Mouse (Mus musculus): ENCODE measurements at regions not wholly inside any gene's neighbourhood (a gene's known extent, or its start where the extent isn't known, plus 50 kb on each side); places are given as distances from the start of the nearest gene placed in this dataset.

DNA sequence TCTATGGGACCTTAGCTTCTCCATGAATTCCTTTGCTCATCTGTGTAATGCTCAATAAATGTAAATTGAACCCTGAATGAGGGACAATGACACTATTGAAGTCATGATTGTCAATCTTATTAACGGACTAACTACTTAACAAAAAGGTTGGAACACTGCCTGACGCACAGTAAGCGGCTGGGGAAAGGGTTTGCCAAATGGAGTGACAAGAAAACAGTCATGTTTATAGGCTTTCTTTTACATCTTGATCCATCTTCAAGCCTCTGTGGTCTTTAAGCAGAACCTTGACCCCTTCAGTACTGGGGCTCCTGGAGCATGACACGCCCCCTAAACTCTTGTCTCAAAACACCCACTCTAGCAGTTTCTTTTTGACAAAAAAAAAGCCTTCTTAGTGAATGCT, 1326.6 kb upstream of the A1bg start:
- H3K9ac ChIP-seq (ENCODE audit: low read depth, low read length) = no peak overlapping the region
- 92% methylated on average over 4 of the region's 4 CpGs for WGBS
- ATAC-seq (ENCODE audit: low read depth) (no peak), DNase-seq (ENCODE audit: low spot score) (no peak)
- H3K27ac ChIP-seq (replicated peaks; ENCODE audit: low read depth, low read length) = no peak overlapping the region
- H3K27me3 ChIP-seq (replicated peaks; ENCODE audit: control insufficient read depth, insufficient read depth, low read length) = no peaks in the 10 kb centered on the region
- no peaks in the 10 kb centered on the region for H3K36me3 ChIP-seq (ENCODE audit: control insufficient read depth, insufficient read depth, low read length)
- H3K4me3 ChIP-seq (ENCODE audit: low read depth, low read length) = no peak overlapping the region
- no peaks in the 10 kb centered on the region for H3K9me3 ChIP-seq (ENCODE audit: control insufficient read depth, low read length)
- H3K4me1 ChIP-seq (ENCODE audit: control insufficient read depth, insufficient read depth, low read length) = no peaks in the 10 kb centered on the region
- no peak overlapping the region for H3K4me2 ChIP-seq (ENCODE audit: low read depth, low read length)

GRCm38 (mm10) chr15:62246561-62247079, 1323.8 kb upstream of the A1bg start:
- Histone ChIP-seq H3K4me3 (ENCODE audit: low read depth, low read length) (no peak overlapping the region), H3K27me3 (replicated peaks; ENCODE audit: control insufficient read depth, insufficient read depth, low read length) (no peaks in the 10 kb centered on the region), H3K36me3 (ENCODE audit: control insufficient read depth, insufficient read depth, low read length) (no peaks in the 10 kb centered on the region), H3K9me3 (ENCODE audit: control insufficient read depth, low read length) (no peaks in the 10 kb centered on the region), H3K4me1 (ENCODE audit: control insufficient read depth, insufficient read depth, low read length) (no peaks in the 10 kb centered on the region), H3K9ac (ENCODE audit: low read depth, low read length) (no peak overlapping the region), H3K4me2 (ENCODE audit: low read depth, low read length) (no peak overlapping the region), H3K27ac (replicated peaks; ENCODE audit: low read depth, low read length) (no peak overlapping the region)
- no peak for ATAC-seq (ENCODE audit: low read depth)
- 76% methylated on average over 4 of the region's 4 CpGs for WGBS
- DNase-seq (ENCODE audit: low spot score) = no peak

DNA sequence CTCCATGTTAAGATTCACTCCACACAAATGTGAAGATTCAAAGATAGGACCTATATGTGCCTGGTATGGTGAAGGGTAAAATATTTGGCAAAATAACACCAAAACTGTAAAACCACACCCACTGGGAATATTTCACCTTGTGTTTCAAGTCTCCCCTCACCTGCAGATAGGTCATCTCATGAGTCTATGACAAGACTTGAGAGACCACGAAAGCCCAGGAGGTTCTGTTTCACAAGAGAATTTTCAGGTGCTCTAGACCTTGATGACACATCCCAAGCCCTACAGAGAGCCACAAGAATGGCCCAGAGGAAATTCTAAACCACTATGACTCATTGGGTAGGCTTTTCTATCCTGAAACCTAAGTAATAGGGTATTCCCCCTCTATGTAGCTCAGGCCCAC, 1322.4 kb upstream of the A1bg start:
- Histone ChIP-seq H3K9ac (ENCODE audit: low read depth, low read length) (no peak overlapping the region), H3K9me3 (ENCODE audit: control insufficient read depth, low read length) (no peaks in the 10 kb centered on the region), H3K4me3 (ENCODE audit: low read depth, low read length) (no peak overlapping the region), H3K27ac (replicated peaks; ENCODE audit: low read depth, low read length) (no peak overlapping the region), H3K4me1 (ENCODE audit: control insufficient read depth, insufficient read depth, low read length) (no peaks in the 10 kb centered on the region), H3K4me2 (ENCODE audit: low read depth, low read length) (no peak overlapping the region), H3K36me3 (ENCODE audit: control insufficient read depth, insufficient read depth, low read length) (no peaks in the 10 kb centered on the region), H3K27me3 (replicated peaks; ENCODE audit: control insufficient read depth, insufficient read depth, low read length) (no peaks in the 10 kb centered on the region)
- no peak for DNase-seq (ENCODE audit: low spot score)
- WGBS = 100% methylated on average over 1 of the region's 1 CpGs
- ATAC-seq (ENCODE audit: low read depth) = no peak

DNA sequence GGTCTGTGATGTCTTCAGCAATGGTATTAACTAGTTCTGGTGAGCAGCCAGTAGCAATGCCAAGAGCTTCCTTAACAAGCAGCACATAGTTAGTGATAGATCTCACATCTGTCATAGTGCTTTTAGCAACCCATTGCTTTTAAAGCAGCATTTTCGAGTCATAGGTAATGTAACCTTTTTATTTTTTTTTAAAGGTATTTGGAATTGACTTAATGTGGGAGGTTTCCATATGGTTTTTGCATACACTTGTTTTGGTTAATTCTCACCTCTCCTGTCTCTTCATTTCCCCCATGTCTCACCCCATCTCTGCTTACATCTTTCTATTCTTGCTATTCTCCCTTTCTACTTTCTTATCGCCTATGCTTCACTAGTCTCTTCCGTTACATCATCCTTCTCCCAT, 1322.0 kb upstream of the A1bg start:
- no peaks in the 10 kb centered on the region for H3K4me1 ChIP-seq (ENCODE audit: control insufficient read depth, insufficient read depth, low read length)
- H3K9ac ChIP-seq (ENCODE audit: low read depth, low read length) = no peak overlapping the region
- H3K27ac ChIP-seq (replicated peaks; ENCODE audit: low read depth, low read length) = no peak overlapping the region
- ATAC-seq (ENCODE audit: low read depth) (no peak), DNase-seq (ENCODE audit: low spot score) (no peak)
- 97% methylated on average over 3 of the region's 3 CpGs for WGBS
- no peak overlapping the region for H3K4me2 ChIP-seq (ENCODE audit: low read depth, low read length)
- no peak overlapping the region for H3K4me3 ChIP-seq (ENCODE audit: low read depth, low read length)
- no peaks in the 10 kb centered on the region for H3K36me3 ChIP-seq (ENCODE audit: control insufficient read depth, insufficient read depth, low read length)
- H3K9me3 ChIP-seq (ENCODE audit: control insufficient read depth, low read length) = no peaks in the 10 kb centered on the region
- H3K27me3 ChIP-seq (replicated peaks; ENCODE audit: control insufficient read depth, insufficient read depth, low read length) = no peaks in the 10 kb centered on the region

GRCm38 (mm10) chr15:62240031-62240430, 1317.2 kb upstream of the A1bg start:
- WGBS = 94% methylated on average over 3 of the region's 3 CpGs
- H3K36me3 ChIP-seq (ENCODE audit: control insufficient read depth, insufficient read depth, low read length) = no peaks in the 10 kb centered on the region
- H3K4me1 ChIP-seq (ENCODE audit: control insufficient read depth, insufficient read depth, low read length) = no peaks in the 10 kb centered on the region
- no peak overlapping the region for H3K4me2 ChIP-seq (ENCODE audit: low read depth, low read length)
- no peaks in the 10 kb centered on the region for H3K9me3 ChIP-seq (ENCODE audit: control insufficient read depth, low read length)
- DNase-seq (ENCODE audit: low spot score) (no peak), ATAC-seq (ENCODE audit: low read depth) (no peak)
- no peak overlapping the region for H3K9ac ChIP-seq (ENCODE audit: low read depth, low read length)
- no peak overlapping the region for H3K4me3 ChIP-seq (ENCODE audit: low read depth, low read length)
- H3K27ac ChIP-seq (replicated peaks; ENCODE audit: low read depth, low read length) = no peak overlapping the region
- no peaks in the 10 kb centered on the region for H3K27me3 ChIP-seq (replicated peaks; ENCODE audit: control insufficient read depth, insufficient read depth, low read length)

- 78% methylated on average over 5 of the region's 5 CpGs for WGBS
- H3K4me3 ChIP-seq (ENCODE audit: low read depth, low read length) = no peak overlapping the region
- H3K4me1 ChIP-seq (ENCODE audit: control insufficient read depth, insufficient read depth, low read length) = no peaks in the 10 kb centered on the region
- no peak overlapping the region for H3K27ac ChIP-seq (replicated peaks; ENCODE audit: low read depth, low read length)
- H3K4me2 ChIP-seq (ENCODE audit: low read depth, low read length) = no peak overlapping the region
- H3K36me3 ChIP-seq (ENCODE audit: control insufficient read depth, insufficient read depth, low read length) = no peaks in the 10 kb centered on the region
- H3K9ac ChIP-seq (ENCODE audit: low read depth, low read length) = no peak overlapping the region
- no peaks in the 10 kb centered on the region for H3K27me3 ChIP-seq (replicated peaks; ENCODE audit: control insufficient read depth, insufficient read depth, low read length)
- ATAC-seq (ENCODE audit: low read depth) (no peak), DNase-seq (ENCODE audit: low spot score) (no peak)
- no peaks in the 10 kb centered on the region for H3K9me3 ChIP-seq (ENCODE audit: control insufficient read depth, low read length)
Observed at GRCm38 (mm10) chr15:62238503-62239045, 1315.8 kb upstream of the A1bg start.

DNA sequence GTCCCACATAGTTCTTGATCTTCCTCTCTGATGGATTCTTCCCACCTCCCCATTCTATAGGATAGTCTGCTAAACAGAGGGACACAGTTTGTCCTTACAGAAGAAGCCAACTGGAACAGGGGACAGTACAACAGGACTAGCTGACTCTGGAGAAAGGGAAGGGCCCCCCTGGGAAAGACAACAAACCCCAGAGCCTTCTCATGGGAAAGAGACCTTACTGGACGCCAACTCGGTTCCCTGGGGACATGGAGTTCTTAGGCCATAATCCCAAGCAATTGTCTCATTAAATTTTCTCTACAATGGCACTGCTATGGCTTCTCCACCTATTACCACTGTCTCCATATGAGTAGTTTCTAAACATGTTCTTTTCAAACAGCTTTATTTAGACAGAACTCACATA, 1313.2 kb upstream of the A1bg start:
- ATAC-seq (ENCODE audit: low read depth) (no peak), DNase-seq (ENCODE audit: low spot score) (no peak)
- no peak overlapping the region for H3K27ac ChIP-seq (replicated peaks; ENCODE audit: low read depth, low read length)
- H3K36me3 ChIP-seq (ENCODE audit: control insufficient read depth, insufficient read depth, low read length) = no peaks in the 10 kb centered on the region
- no peaks in the 10 kb centered on the region for H3K27me3 ChIP-seq (replicated peaks; ENCODE audit: control insufficient read depth, insufficient read depth, low read length)
- 75% methylated on average over 2 of the region's 2 CpGs for WGBS
- no peak overlapping the region for H3K9ac ChIP-seq (ENCODE audit: low read depth, low read length)
- no peak overlapping the region for H3K4me2 ChIP-seq (ENCODE audit: low read depth, low read length)
- no peaks in the 10 kb centered on the region for H3K4me1 ChIP-seq (ENCODE audit: control insufficient read depth, insufficient read depth, low read length)
- no peak overlapping the region for H3K4me3 ChIP-seq (ENCODE audit: low read depth, low read length)
- no peaks in the 10 kb centered on the region for H3K9me3 ChIP-seq (ENCODE audit: control insufficient read depth, low read length)

DNA sequence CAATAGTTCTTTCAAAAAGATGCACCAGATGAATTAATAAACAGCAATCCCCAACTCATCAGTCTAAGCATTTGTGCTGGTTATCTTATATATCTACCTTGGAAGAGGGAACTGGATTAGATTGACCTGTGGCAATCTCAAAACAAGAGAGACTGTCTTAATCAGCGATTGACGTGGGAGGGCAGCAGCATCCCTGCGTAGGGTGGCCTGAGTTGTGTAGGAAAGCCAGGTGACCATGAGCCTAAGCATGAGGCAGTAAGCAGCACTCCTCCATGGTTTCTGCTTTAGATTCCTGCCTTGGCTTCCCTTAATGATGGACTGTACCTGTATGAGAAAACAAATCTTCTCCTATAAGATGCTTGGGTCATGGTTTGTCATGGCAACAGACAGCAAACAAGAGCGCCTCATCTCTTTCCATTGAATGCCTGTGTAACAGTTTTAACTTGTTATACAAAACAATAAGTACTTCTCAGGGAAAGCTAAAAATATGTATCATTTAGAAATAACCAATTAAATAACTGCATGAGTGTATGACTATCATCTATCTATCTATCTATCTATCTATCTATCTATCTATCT, 1311.5 kb upstream of the A1bg start:
- Histone ChIP-seq H3K4me2 (ENCODE audit: low read depth, low read length) (no peak overlapping the region), H3K9me3 (ENCODE audit: control insufficient read depth, low read length) (no peaks in the 10 kb centered on the region), H3K4me3 (ENCODE audit: low read depth, low read length) (no peak overlapping the region), H3K4me1 (ENCODE audit: control insufficient read depth, insufficient read depth, low read length) (no peaks in the 10 kb centered on the region), H3K27me3 (replicated peaks; ENCODE audit: control insufficient read depth, insufficient read depth, low read length) (no peaks in the 10 kb centered on the region), H3K27ac (replicated peaks; ENCODE audit: low read depth, low read length) (no peak overlapping the region), H3K9ac (ENCODE audit: low read depth, low read length) (no peak overlapping the region), H3K36me3 (ENCODE audit: control insufficient read depth, insufficient read depth, low read length) (no peaks in the 10 kb centered on the region)
- ATAC-seq (ENCODE audit: low read depth) (no peak), DNase-seq (ENCODE audit: low spot score) (no peak)
- WGBS = 94% methylated on average over 4 of the region's 4 CpGs

DNA sequence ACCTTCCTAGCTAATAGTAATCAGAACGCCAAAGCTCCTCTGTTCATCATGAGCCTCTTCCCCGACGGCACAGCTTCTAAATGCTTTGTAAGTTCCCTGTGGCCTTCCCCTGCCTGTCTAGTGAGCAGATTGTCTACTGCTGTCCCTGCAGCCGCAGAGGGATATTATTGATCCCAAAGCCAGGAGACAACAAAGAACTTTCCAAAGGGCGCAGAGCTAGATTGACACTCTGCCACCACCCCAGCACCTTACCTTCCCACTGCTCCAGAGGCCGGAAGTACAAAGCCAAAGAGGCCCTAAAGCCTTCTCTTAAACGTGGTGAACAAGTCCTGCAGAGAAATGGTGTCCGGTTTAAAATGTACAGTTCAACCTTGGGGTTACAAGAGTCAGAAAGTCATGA, 1310.3 kb upstream of the A1bg start:
- Histone ChIP-seq H3K27ac (replicated peaks; ENCODE audit: low read depth, low read length) (no peak overlapping the region), H3K4me3 (ENCODE audit: low read depth, low read length) (no peak overlapping the region), H3K36me3 (ENCODE audit: control insufficient read depth, insufficient read depth, low read length) (no peaks in the 10 kb centered on the region), H3K27me3 (replicated peaks; ENCODE audit: control insufficient read depth, insufficient read depth, low read length) (no peaks in the 10 kb centered on the region), H3K4me2 (ENCODE audit: low read depth, low read length) (no peak overlapping the region), H3K9ac (ENCODE audit: low read depth, low read length) (no peak overlapping the region), H3K4me1 (ENCODE audit: control insufficient read depth, insufficient read depth, low read length) (no peaks in the 10 kb centered on the region), H3K9me3 (ENCODE audit: control insufficient read depth, low read length) (no peaks in the 10 kb centered on the region)
- DNase-seq (ENCODE audit: low spot score) = no peak
- 76% methylated on average over 8 of the region's 8 CpGs for WGBS
- ATAC-seq (ENCODE audit: low read depth) = no peak
